Mouse (Mus musculus) myocyte (in vitro differentiated cells): ENCODE measurements at regions not wholly inside any gene's neighbourhood (a gene's known extent, or its start where the extent isn't known, plus 50 kb on each side); places are given as distances from the start of the nearest gene placed in this dataset.

ENCODE experiments used
- MAX ChIP-seq: IDR thresholded peaks from one replicate; pipeline ENCODE4 v1.6.1; 2011; ENCODE audit warnings: low read depth, mild to moderate bottlenecking, control low read depth
- MYOD1 ChIP-seq, 3 experiments: IDR thresholded peaks; one replicate each; pipeline ENCODE4 v1.6.1; 2011; ENCODE audit warnings: control low read depth in 2 of 3, low read depth in 2 of 3, mild to moderate bottlenecking in 2 of 3, moderate library complexity in 1 of 3; ENCODE audit not compliant: insufficient read length in 2 of 3, control insufficient read depth in 1 of 3
- POLR2A ChIP-seq: IDR thresholded peaks from one replicate; pipeline ENCODE4 v1.6.1; 2011; ENCODE audit warnings: low read depth, mild to moderate bottlenecking, control low read depth, moderate library complexity; ENCODE audit not compliant: insufficient read length
- POLR2AphosphoS2 ChIP-seq: IDR thresholded peaks from one replicate; pipeline ENCODE4 v1.6.1; 2011; ENCODE audit warnings: low read depth, control low read depth; ENCODE audit not compliant: insufficient read length
- TCF12 ChIP-seq: IDR thresholded peaks from one replicate; pipeline ENCODE4 v1.6.1; 2011; ENCODE audit warnings: mild to moderate bottlenecking, control low read depth; ENCODE audit not compliant: poor library complexity, insufficient read depth, severe bottlenecking
- USF1 ChIP-seq: IDR thresholded peaks from one replicate; pipeline ENCODE4 v1.6.1; 2011; ENCODE audit warnings: low read depth, mild to moderate bottlenecking, control low read depth, moderate library complexity

GRCm38 (mm10) chr6:6794320-6795018 lies 68.7 kb upstream of the Dlx6 start:
- TF ChIP-seq POLR2AphosphoS2 (no peak), MAX (no peak), USF1 (no peak), POLR2A (no peak), TCF12 (no peak), MYOD1 (IDR thresholded peaks at IDR 0.05; ENCODE audit: control insufficient read depth in 1 of 3, insufficient read length in 2 of 3, low read depth in 2 of 3) (no peak)
